Mouse (Mus musculus): ENCODE measurements around the gene Hmgn1.

GRCm38 (mm10) chr16:96156019-96156418 is 28.5 kb upstream of the Hmgn1 start:
- TF ChIP-seq GATA1 (IDR thresholded peaks at IDR 0.05; ENCODE audit: borderline replicate concordance, low read length) (no peak), CTCF (IDR thresholded peaks at IDR 0.05; ENCODE audit: low read depth, low read length) (no peak)
